Mouse (Mus musculus) liver, adult 2 months (tissue): ENCODE measurements at regions not wholly inside any gene's neighbourhood (a gene's known extent, or its start where the extent isn't known, plus 50 kb on each side); places are given as distances from the start of the nearest gene placed in this dataset.

Experiments used
- CTCF ChIP-seq: fragments of 200-500 bp; IDR thresholded peaks from 2 replicates; pipeline ENCODE4 v1.5.1; 2011; ENCODE audit warnings: low read depth, low read length, control low read depth
- POLR2A ChIP-seq: fragments of 200-500 bp; IDR thresholded peaks from 2 replicates; pipeline ENCODE4 v1.6.1; 2011; ENCODE audit warnings: low read length, control low read depth; ENCODE audit not compliant: insufficient read depth; ENCODE audit errors: extremely low read depth

GRCm38 (mm10) chr8:112935897-112936719, 366.3 kb downstream of the Cntnap4 start:
- no peak for TF ChIP-seq CTCF
- no peak for TF ChIP-seq POLR2A
